In genomic region chr11:69546423-69547053, GRCm38 (mm10) we compare ENCODE assay signal across 8 mouse cellular contexts. TPM values are rescaled to one million over a fixed set of nuclear protein-coding genes. Genes with fewer than 3 reads are reported as not detected.
DNase-seq lines count a peak whose midpoint lies in the region; ATAC-seq and TF ChIP-seq lines count a peak whose summit lies in the region.

No protein-coding gene starts in this region.

- peak overlapping the region; percentile 91 for H3K4me2 ChIP-seq in hindbrain, embryonic 11.5 days (replicated peaks; ENCODE audit: low read depth, low read length)

- no peak overlapping the region; a peak in 1 of 4 replicates for H3K4me3 ChIP-seq in MEL (ENCODE audit: control insufficient read depth in 1 of 2, insufficient read depth in 1 of 2, low read depth in 2 of 2, low read length in 2 of 2)
- peak overlapping the region; percentile 41 for H3K4me3 ChIP-seq in hindbrain, embryonic 11.5 days (ENCODE audit: low read depth, low read length)

- TF ChIP-seq EP300 in MEL (IDR thresholded peaks at IDR 0.05; ENCODE audit: low read depth in 1 of 2, low read length in 2 of 2) = no peak

- H3K9me3 ChIP-seq in MEL (replicated peaks; ENCODE audit: insufficient read depth, low read length) = no peaks in the 10 kb centered on the region
- no peaks in the 10 kb centered on the region for H3K9me3 ChIP-seq in hindbrain, embryonic 11.5 days (ENCODE audit: control insufficient read depth, low read length)

- TF ChIP-seq CTCF in MEL (IDR thresholded peaks at IDR 0.05 in 2 of 3, conservative IDR thresholded peaks at IDR 0.05 in 1 of 3; ENCODE audit: control insufficient read depth in 1 of 3, insufficient read depth in 1 of 3, low read depth in 2 of 3, low read length in 3 of 3, poor library complexity in 1 of 3, severe bottlenecking in 1 of 3) = peak; percentile 50 to 93 (median 78); a peak in 5 of 6 replicates

- peaks cover 11 to 16% of the 10 kb centered on the region in 2 experiments for H3K27me3 ChIP-seq in MEL (ENCODE audit: control insufficient read depth in 1 of 2, insufficient read depth in 2 of 2, low read length in 2 of 2)
- no peaks in the 10 kb centered on the region for H3K27me3 ChIP-seq in hindbrain, embryonic 11.5 days (ENCODE audit: control insufficient read depth, insufficient read depth, low read length)

- no peak overlapping the region for H3K9ac ChIP-seq in MEL (ENCODE audit: control insufficient read depth, low read depth, low read length, poor library complexity, severe bottlenecking)
- peak overlapping the region; percentile 74 for H3K9ac ChIP-seq in hindbrain, embryonic 11.5 days (ENCODE audit: low read depth, low read length)

- no peaks in the 10 kb centered on the region for H3K36me3 ChIP-seq in MEL (ENCODE audit: control insufficient read depth in 1 of 2, insufficient read depth in 2 of 2, low read length in 2 of 2)
- H3K36me3 ChIP-seq in hindbrain, embryonic 11.5 days (ENCODE audit: control insufficient read depth, insufficient read depth, low read length) = no peaks in the 10 kb centered on the region

- peak; percentile 73 for ATAC-seq in hindbrain, embryonic 11.5 days (ENCODE audit: low FRiP score)

- under 1% methylated on average over 44 of the region's 44 CpGs for WGBS in hindbrain, embryonic 11.5 days

- H3K27ac ChIP-seq in MEL (ENCODE audit: control insufficient read depth, low read depth, low read length) = no peak overlapping the region
- peak overlapping the region; percentile 89 for H3K27ac ChIP-seq in hindbrain, embryonic 11.5 days (ENCODE audit: low read depth, low read length)

- no peaks in the 10 kb centered on the region for H3K79me2 ChIP-seq in MEL (ENCODE audit: control insufficient read depth, insufficient read depth, low read length, poor library complexity)

- DNase-seq in MEL (ENCODE audit: low read depth, low spot score) = peak; percentile 57
- peak; percentile 76 for DNase-seq in cerebellum, adult 9-11 months
- DNase-seq in frontal cortex, postnatal 10 days (ENCODE audit: low spot score in 2 of 2) = peak; percentile 83 to 86
- peak; percentile 85 for DNase-seq in hindbrain, embryonic 11.5 days (ENCODE audit: low spot score)
- peak; percentile 80 for DNase-seq in left cerebral cortex, adult 11 months (ENCODE audit: low spot score)
- DNase-seq in lung, postnatal 25 days (ENCODE audit: low spot score) = peak; percentile 66
- peak; percentile 81 for DNase-seq in retina, postnatal 7 days (ENCODE audit: low read depth, low spot score)
- DNase-seq in urinary bladder, adult 2 months (ENCODE audit: low spot score) = peak; percentile 57

- TF ChIP-seq POLR2A in MEL (IDR thresholded peaks at IDR 0.05; ENCODE audit: control insufficient read depth in 1 of 2, insufficient read depth in 1 of 2, low read depth in 1 of 2, low read length in 2 of 2, poor library complexity in 1 of 2) = no peak

- peak; percentile 58 for TF ChIP-seq RAD21 in MEL (IDR thresholded peaks at IDR 0.05; ENCODE audit: low read depth, low read length)

- H3K4me1 ChIP-seq in MEL (ENCODE audit: control insufficient read depth in 1 of 2, insufficient read depth in 2 of 2, low read length in 2 of 2) = no peaks in the 10 kb centered on the region
- peaks cover 20% of the 10 kb centered on the region for H3K4me1 ChIP-seq in hindbrain, embryonic 11.5 days (replicated peaks; ENCODE audit: control insufficient read depth, insufficient read depth, low read length)

TF ChIP-seq in MEL, 35 proteins besides CTCF, POLR2A, EP300 and RAD21:
- TF ChIP-seq CHD2 (IDR thresholded peaks at IDR 0.05; ENCODE audit: low read length) (no peak), ZC3H11A (IDR thresholded peaks at IDR 0.05; ENCODE audit: low read depth, low read length) (peak; percentile 57), MAZ (IDR thresholded peaks at IDR 0.05; ENCODE audit: low read depth, low read length) (peak; percentile 62; the same call in 1 of the 2 replicates), GATA1 (IDR thresholded peaks at IDR 0.05; ENCODE audit: low read depth, low read length) (no peak), NRF1 (IDR thresholded peaks at IDR 0.05; ENCODE audit: insufficient read depth, low read depth, low read length, poor library complexity, severe bottlenecking) (peak; percentile 37; the same call in 1 of the 2 replicates), SMC3 (IDR thresholded peaks at IDR 0.05; ENCODE audit: low read depth, low read length) (peak; percentile 81), RCOR1 (IDR thresholded peaks at IDR 0.05; ENCODE audit: low read depth, low read length) (no peak), ZNF384 (IDR thresholded peaks at IDR 0.05; ENCODE audit: low read depth, low read length) (0 out of 2 replicates have a peak, but pooled peaks have one; percentile 19)

RNA-seq across cellular contexts. Expression of gene Dnah2, which starts 2.4 kb away (rescaled TPM):
- under 0.01 and 0.04 TPM in 2 replicates for total RNA-seq in MEL (2012; rRNA removed)
- under 1 TPM in 1 of 2 experiments, not detected in 1; 0.07 TPM for polyA plus RNA-seq in MEL (2012; ENCODE audit: insufficient read depth in 1 of 2, insufficient read length in 2 of 2, low read depth in 1 of 2, low replicate concordance in 2 of 2, missing spikeins in 1 of 2)
- polyA plus RNA-seq in hindbrain, embryonic 11.5 days (2014; fragmentation: Nextera tagmentation; extraction: Ambion mirVana) = 0.68 and 1.6 TPM in 2 replicates
- 0.19 and 0.22 TPM in 2 replicates for polyA plus RNA-seq in urinary bladder, adult 2 months (2012; rRNA removed)

RNA-seq across cellular contexts. Expression of gene Efnb3, which starts 13.5 kb away (rescaled TPM):
- 0.20 and 0.23 TPM in 2 replicates for total RNA-seq in MEL (2012; rRNA removed)
- under 1 TPM in 1 of 2 experiments, not detected in 1; 0.72 TPM for polyA plus RNA-seq in MEL (2012; ENCODE audit: insufficient read depth in 1 of 2, insufficient read length in 2 of 2, low read depth in 1 of 2, low replicate concordance in 2 of 2, missing spikeins in 1 of 2)
- 12.2 and 15.5 TPM in 2 replicates for polyA plus RNA-seq in hindbrain, embryonic 11.5 days (2014; fragmentation: Nextera tagmentation; extraction: Ambion mirVana)
- 0.99 and 1.1 TPM in 2 replicates for polyA plus RNA-seq in urinary bladder, adult 2 months (2012; rRNA removed)

RNA-seq across cellular contexts. Expression of gene Wrap53, which starts 33.5 kb away (rescaled TPM):
- 18.5 and 18.9 TPM in 2 replicates for total RNA-seq in MEL (2012; rRNA removed)
- polyA plus RNA-seq in MEL (2012; ENCODE audit: insufficient read depth in 1 of 2, insufficient read length in 2 of 2, low read depth in 1 of 2, low replicate concordance in 2 of 2, missing spikeins in 1 of 2) = 10 to 100 TPM in 1 of 2 experiments, not detected in 1; 24.5 TPM
- 36.6 and 37.8 TPM in 2 replicates for polyA plus RNA-seq in hindbrain, embryonic 11.5 days (2014; fragmentation: Nextera tagmentation; extraction: Ambion mirVana)
- polyA plus RNA-seq in urinary bladder, adult 2 months (2012; rRNA removed) = 7.2 and 7.3 TPM in 2 replicates

RNA-seq across cellular contexts. Expression of gene Trp53, which starts 33.6 kb away (rescaled TPM):
- 74.1 and 76.4 TPM in 2 replicates for total RNA-seq in MEL (2012; rRNA removed)
- polyA plus RNA-seq in MEL (2012; ENCODE audit: insufficient read depth in 1 of 2, insufficient read length in 2 of 2, low read depth in 1 of 2, low replicate concordance in 2 of 2, missing spikeins in 1 of 2) = 100 to 1,000 TPM in 1 of 2 experiments, not detected in 1; 212 TPM
- polyA plus RNA-seq in hindbrain, embryonic 11.5 days (2014; fragmentation: Nextera tagmentation; extraction: Ambion mirVana) = 156 and 159 TPM in 2 replicates
- 77.8 and 85.8 TPM in 2 replicates for polyA plus RNA-seq in urinary bladder, adult 2 months (2012; rRNA removed)

RNA-seq across cellular contexts. Expression of gene Atp1b2, which starts 59.2 kb away (rescaled TPM):
- 13.4 and 15.1 TPM in 2 replicates for total RNA-seq in MEL (2012; rRNA removed)
- polyA plus RNA-seq in MEL (2012; ENCODE audit: insufficient read depth in 1 of 2, insufficient read length in 2 of 2, low read depth in 1 of 2, low replicate concordance in 2 of 2, missing spikeins in 1 of 2) = 100 to 1,000 TPM in 1 of 2 experiments, not detected in 1; 136 TPM
- 11.7 and 13.1 TPM in 2 replicates for polyA plus RNA-seq in hindbrain, embryonic 11.5 days (2014; fragmentation: Nextera tagmentation; extraction: Ambion mirVana)
- polyA plus RNA-seq in urinary bladder, adult 2 months (2012; rRNA removed) = 23.5 and 46.2 TPM in 2 replicates
